Mouse (Mus musculus): ENCODE measurements at regions not wholly inside any gene's neighbourhood (a gene's known extent, or its start where the extent isn't known, plus 50 kb on each side); places are given as distances from the start of the nearest gene placed in this dataset.
A peak's percentile ranks its signal among the peaks of the same experiment; 100 is the strongest.

GRCm38 (mm10) chr2:144164986-144165821 is 105.3 kb upstream of the Mgme1 start:
- Histone ChIP-seq H3K9me3 (ENCODE audit: control insufficient read depth, low read length) (no peaks in the 10 kb centered on the region), H3K36me3 (ENCODE audit: control insufficient read depth, insufficient read depth, low read length) (no peaks in the 10 kb centered on the region), H3K4me2 (peak overlapping the region; percentile 80), H3K9ac (ENCODE audit: low read length) (peak overlapping the region; percentile 67), H3K4me3 (ENCODE audit: low read depth, low read length) (peak overlapping the region; percentile 42), H3K27me3 (ENCODE audit: control insufficient read depth, insufficient read depth, low read length) (no peaks in the 10 kb centered on the region), H3K27ac (ENCODE audit: low read depth, low read length) (no peak overlapping the region), H3K4me1 (ENCODE audit: control insufficient read depth, insufficient read depth, low read length) (0 out of 2 replicates have a peak, but pooled peaks cover 2% of the 10 kb centered on the region)
- WGBS, result under 1% methylated on average over 37 of the region's 37 CpGs
- DNase-seq (ENCODE audit: low spot score, missing footprints) (peak; percentile 96), ATAC-seq (ENCODE audit: low FRiP score) (peak; percentile 76)

GRCm38 (mm10) chr2:144166102-144166750 is 104.2 kb upstream of the Mgme1 start:
- peak overlapping the region; percentile 42 for H3K4me3 ChIP-seq (ENCODE audit: low read depth, low read length)
- WGBS, result 29% methylated on average over 12 of the region's 12 CpGs
- peak overlapping the region; percentile 67; the same call in 1 of the 2 replicates for H3K9ac ChIP-seq (ENCODE audit: low read length)
- H3K36me3 ChIP-seq (ENCODE audit: control insufficient read depth, insufficient read depth, low read length), result no peaks in the 10 kb centered on the region
- no peak overlapping the region for H3K27ac ChIP-seq (ENCODE audit: low read depth, low read length)
- no peaks in the 10 kb centered on the region for H3K9me3 ChIP-seq (ENCODE audit: control insufficient read depth, low read length)
- 0 out of 2 replicates have a peak, but pooled peaks cover 2% of the 10 kb centered on the region for H3K4me1 ChIP-seq (ENCODE audit: control insufficient read depth, insufficient read depth, low read length)
- DNase-seq (ENCODE audit: low spot score, missing footprints) (peak; percentile 82), ATAC-seq (ENCODE audit: low FRiP score) (peak; percentile 17; the same call in 1 of the 2 replicates)
- peak overlapping the region; percentile 80 for H3K4me2 ChIP-seq
- no peaks in the 10 kb centered on the region for H3K27me3 ChIP-seq (ENCODE audit: control insufficient read depth, insufficient read depth, low read length)

GRCm38 (mm10) chr2:144169576-144170178 is 100.8 kb upstream of the Mgme1 start:
- Histone ChIP-seq H3K4me1 (ENCODE audit: control insufficient read depth, insufficient read depth, low read length) (peaks cover 2% of the 10 kb centered on the region; the same call in 1 of the 2 replicates), H3K9me3 (ENCODE audit: control insufficient read depth, low read length) (no peaks in the 10 kb centered on the region), H3K9ac (ENCODE audit: low read length) (no peak overlapping the region), H3K4me3 (ENCODE audit: low read depth, low read length) (no peak overlapping the region), H3K27me3 (ENCODE audit: control insufficient read depth, insufficient read depth, low read length) (no peaks in the 10 kb centered on the region), H3K36me3 (ENCODE audit: control insufficient read depth, insufficient read depth, low read length) (no peaks in the 10 kb centered on the region), H3K4me2 (no peak overlapping the region), H3K27ac (ENCODE audit: low read depth, low read length) (no peak overlapping the region)
- ATAC-seq (ENCODE audit: low FRiP score) (no peak), DNase-seq (ENCODE audit: low spot score, missing footprints) (peak; percentile 26)
- WGBS, result 70% methylated on average over 4 of the region's 4 CpGs

GRCm38 (mm10) chr2:144172100-144172770 is 98.2 kb upstream of the Mgme1 start:
- Histone ChIP-seq H3K9ac (ENCODE audit: low read length) (peak overlapping the region; percentile 61), H3K27ac (ENCODE audit: low read depth, low read length) (peak overlapping the region; percentile 9; the same call in 1 of the 2 replicates), H3K36me3 (ENCODE audit: control insufficient read depth, insufficient read depth, low read length) (no peaks in the 10 kb centered on the region), H3K4me1 (ENCODE audit: control insufficient read depth, insufficient read depth, low read length) (peaks cover 2% of the 10 kb centered on the region; the same call in 1 of the 2 replicates), H3K27me3 (ENCODE audit: control insufficient read depth, insufficient read depth, low read length) (no peaks in the 10 kb centered on the region), H3K4me3 (ENCODE audit: low read depth, low read length) (peak overlapping the region; percentile 20; the same call in 1 of the 2 replicates), H3K4me2 (peak overlapping the region; percentile 49), H3K9me3 (ENCODE audit: control insufficient read depth, low read length) (no peaks in the 10 kb centered on the region)
- DNase-seq (ENCODE audit: low spot score, missing footprints), result peak; percentile 95
- 21% methylated on average over 9 of the region's 9 CpGs for WGBS
- peak; percentile 98 for ATAC-seq (ENCODE audit: low FRiP score)

GRCm38 (mm10) chr2:144173358-144174106 is 96.9 kb upstream of the Mgme1 start:
- Histone ChIP-seq H3K4me1 (ENCODE audit: control insufficient read depth, insufficient read depth, low read length) (peaks cover 2% of the 10 kb centered on the region; the same call in 1 of the 2 replicates), H3K27me3 (ENCODE audit: control insufficient read depth, insufficient read depth, low read length) (no peaks in the 10 kb centered on the region), H3K9ac (ENCODE audit: low read length) (no peak overlapping the region), H3K4me2 (no peak overlapping the region), H3K27ac (ENCODE audit: low read depth, low read length) (no peak overlapping the region), H3K36me3 (ENCODE audit: control insufficient read depth, insufficient read depth, low read length) (no peaks in the 10 kb centered on the region), H3K4me3 (ENCODE audit: low read depth, low read length) (no peak overlapping the region), H3K9me3 (ENCODE audit: control insufficient read depth, low read length) (no peaks in the 10 kb centered on the region)
- ATAC-seq (ENCODE audit: low FRiP score) (no peak), DNase-seq (ENCODE audit: low spot score, missing footprints) (peak; percentile 26)
- 86% methylated on average over 8 of the region's 8 CpGs for WGBS

- ATAC-seq (ENCODE audit: low FRiP score) (no peak), DNase-seq (ENCODE audit: low spot score, missing footprints) (peak; percentile 72)
- no peak overlapping the region for H3K4me2 ChIP-seq
- no peak overlapping the region for H3K4me3 ChIP-seq (ENCODE audit: low read depth, low read length)
- H3K4me1 ChIP-seq (ENCODE audit: control insufficient read depth, insufficient read depth, low read length), result peaks cover 2% of the 10 kb centered on the region; the same call in 1 of the 2 replicates
- no peak overlapping the region for H3K27ac ChIP-seq (ENCODE audit: low read depth, low read length)
- no peaks in the 10 kb centered on the region for H3K27me3 ChIP-seq (ENCODE audit: control insufficient read depth, insufficient read depth, low read length)
- no peaks in the 10 kb centered on the region for H3K36me3 ChIP-seq (ENCODE audit: control insufficient read depth, insufficient read depth, low read length)
- WGBS, result 84% methylated on average over 5 of the region's 5 CpGs
- no peaks in the 10 kb centered on the region for H3K9me3 ChIP-seq (ENCODE audit: control insufficient read depth, low read length)
- no peak overlapping the region for H3K9ac ChIP-seq (ENCODE audit: low read length)
Observed at GRCm38 (mm10) chr2:144174366-144175035, 96.0 kb upstream of the Mgme1 start.

DNA sequence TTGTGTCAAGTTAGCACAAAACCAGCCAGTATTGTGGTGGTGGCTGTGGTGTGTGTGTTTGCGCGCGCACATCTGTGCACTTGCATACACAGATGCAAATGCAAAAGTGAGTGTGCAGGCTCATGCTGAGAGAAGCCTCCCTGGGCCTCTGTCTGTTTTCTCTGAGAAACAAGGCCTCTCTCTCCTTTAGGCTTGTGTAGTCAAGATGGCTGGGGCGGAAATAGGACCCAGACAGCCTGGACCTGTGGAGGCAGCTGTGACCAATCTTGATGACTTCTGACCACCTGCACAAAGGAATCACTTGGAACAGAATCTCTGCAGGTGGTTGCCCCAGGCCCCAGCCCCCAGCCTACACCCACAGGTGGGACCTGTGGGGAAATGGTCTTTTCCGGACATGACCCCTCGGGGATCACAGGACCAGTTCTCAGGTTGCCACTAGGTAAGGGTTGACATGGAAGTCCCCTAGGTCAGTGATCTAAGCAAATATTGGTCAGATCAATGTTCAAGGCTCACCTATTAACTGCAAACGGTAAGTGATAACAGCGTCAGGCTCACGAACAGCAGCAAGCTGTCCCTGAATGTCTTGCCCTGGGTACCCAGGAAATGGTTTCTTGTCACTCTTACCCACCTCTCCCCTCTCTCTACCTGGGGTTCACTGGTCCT is 93.8 kb upstream of the Mgme1 start:
- Histone ChIP-seq H3K9ac (ENCODE audit: low read length) (no peak overlapping the region), H3K4me2 (no peak overlapping the region), H3K36me3 (ENCODE audit: control insufficient read depth, insufficient read depth, low read length) (no peaks in the 10 kb centered on the region), H3K4me1 (ENCODE audit: control insufficient read depth, insufficient read depth, low read length) (peaks cover 2% of the 10 kb centered on the region; the same call in 1 of the 2 replicates), H3K27me3 (ENCODE audit: control insufficient read depth, insufficient read depth, low read length) (no peaks in the 10 kb centered on the region), H3K9me3 (ENCODE audit: control insufficient read depth, low read length) (no peaks in the 10 kb centered on the region), H3K27ac (ENCODE audit: low read depth, low read length) (no peak overlapping the region), H3K4me3 (ENCODE audit: low read depth, low read length) (no peak overlapping the region)
- ATAC-seq (ENCODE audit: low FRiP score) (no peak), DNase-seq (ENCODE audit: low spot score, missing footprints) (peak; percentile 56)
- 91% methylated on average over 9 of the region's 9 CpGs for WGBS

Measured in midbrain, embryonic 11.5 days (tissue).